Mouse (Mus musculus) brain, embryonic 14.5 days (tissue): ENCODE measurements around the gene Car15.

Experiments used
- CTCF ChIP-seq: fragments of 200-500 bp; IDR thresholded peaks from 2 replicates; pipeline ENCODE4 v1.5.1; 2012; ENCODE audit warnings: inconsistent platforms, mild to moderate bottlenecking, moderate library complexity, borderline replicate concordance; ENCODE audit not compliant: insufficient read depth, insufficient read length; ENCODE audit errors: extremely low read depth
- POLR2A ChIP-seq: fragments of 200-500 bp; IDR thresholded peaks from 2 replicates; pipeline ENCODE4 v1.6.1; 2012; ENCODE audit warnings: mild to moderate bottlenecking, inconsistent platforms, borderline replicate concordance; ENCODE audit not compliant: poor library complexity, insufficient read depth, insufficient read length, severe bottlenecking; ENCODE audit errors: extremely low read depth

- TF ChIP-seq CTCF = no peak
- TF ChIP-seq POLR2A = no peak
Observed at GRCm38 (mm10) chr16:17842437-17842836, 4.3 kb upstream of the Car15 start.
